Mouse (Mus musculus): ENCODE data around the gene Mrpl12. TPM values are rescaled to one million over a fixed set of nuclear protein-coding genes. Genes with fewer than 3 reads are reported as not detected.
A peak's percentile ranks its signal among the peaks of the same experiment; 100 is the strongest.

Mrpl12 gene
- total and polyA plus RNA-seq, 2 experiments = 46.6 to 232 TPM

DNA sequence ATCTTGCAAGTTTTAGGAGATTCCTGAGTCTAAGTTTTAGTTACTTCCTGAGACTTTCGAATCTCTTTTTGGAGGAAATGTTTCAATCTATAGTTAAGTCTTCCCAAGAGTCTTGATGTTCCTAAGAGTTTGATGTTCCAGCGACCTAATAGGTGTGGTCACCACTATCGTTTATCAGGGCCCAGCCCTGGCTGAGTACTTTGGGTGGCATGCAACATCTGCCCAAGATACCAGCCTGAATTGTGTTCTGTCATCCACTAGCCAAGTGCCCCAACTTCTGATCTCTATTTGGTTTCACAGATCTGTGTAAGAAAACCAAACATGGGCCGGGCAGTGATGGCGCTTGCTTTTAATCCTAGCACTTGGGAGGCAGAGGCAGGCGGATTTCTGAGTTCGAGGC is 29.0 kb upstream of the Mrpl12 start:
- no peak for TF ChIP-seq CTCF (IDR thresholded peaks at IDR 0.05; ENCODE audit: low read depth, low read length)
- no peak for TF ChIP-seq POLR2A (IDR thresholded peaks at IDR 0.05; ENCODE audit: extremely low read depth, insufficient read depth, low read length)
- no peak overlapping the region for H3K9ac ChIP-seq (ENCODE audit: low read depth, low read length)
- 0 out of 2 replicates have a peak, but pooled peaks cover 6% of the 10 kb centered on the region for H3K79me2 ChIP-seq (ENCODE audit: control insufficient read depth, insufficient read depth, low read length)
- no peak for DNase-seq (ENCODE audit: extremely low read depth, low read depth, low spot score)
- H3K36me3 ChIP-seq (ENCODE audit: control insufficient read depth, insufficient read depth, low read length) = no peaks in the 10 kb centered on the region
- H3K27ac ChIP-seq (replicated peaks; ENCODE audit: insufficient read depth, low read depth, low read length) = no peak overlapping the region
- no peak overlapping the region for H3K4me3 ChIP-seq (ENCODE audit: insufficient read depth, low read depth, low read length)
- 97% methylated on average over 7 of the region's 7 CpGs for WGBS
- peaks cover 4% of the 10 kb centered on the region; the same call in 1 of the 2 replicates for H3K4me1 ChIP-seq (ENCODE audit: control insufficient read depth, insufficient read depth, low read length)
- H3K27me3 ChIP-seq (ENCODE audit: control insufficient read depth, insufficient read depth, low read length) = no peaks in the 10 kb centered on the region

- Histone ChIP-seq H3K4me3 (ENCODE audit: insufficient read depth, low read depth, low read length) (peak overlapping the region; percentile 76), H3K36me3 (ENCODE audit: control insufficient read depth, insufficient read depth, low read length) (no peaks in the 10 kb centered on the region), H3K27me3 (ENCODE audit: control insufficient read depth, insufficient read depth, low read length) (no peaks in the 10 kb centered on the region), H3K79me2 (ENCODE audit: control insufficient read depth, insufficient read depth, low read length) (0 out of 2 replicates have a peak, but pooled peaks cover 6% of the 10 kb centered on the region), H3K9ac (ENCODE audit: low read depth, low read length) (peak overlapping the region; percentile 88), H3K4me1 (ENCODE audit: control insufficient read depth, insufficient read depth, low read length) (peaks cover 4% of the 10 kb centered on the region; the same call in 1 of the 2 replicates), H3K27ac (replicated peaks; ENCODE audit: insufficient read depth, low read depth, low read length) (peak overlapping the region; percentile 74)
- peak; percentile 66 for DNase-seq (ENCODE audit: extremely low read depth, low read depth, low spot score)
- 5% methylated on average over 14 of the region's 14 CpGs for WGBS
- TF ChIP-seq CTCF (IDR thresholded peaks at IDR 0.05; ENCODE audit: low read depth, low read length) (no peak), POLR2A (IDR thresholded peaks at IDR 0.05; ENCODE audit: extremely low read depth, insufficient read depth, low read length) (no peak)
These were observed 27.0 kb upstream of the Mrpl12 start for GRCm38 (mm10) chr11:120457370-120457769.

GRCm38 (mm10) chr11:120457772-120458751 is 26.4 kb upstream of the Mrpl12 start, which contains the start of the genes Oxld1 and Ccdc137:
Oxld1 (minus strand) TSS chr11:120458068.
Ccdc137 (plus strand) TSS chr11:120458115.
- Histone ChIP-seq H3K36me3 (ENCODE audit: control insufficient read depth, insufficient read depth, low read length) (no peaks in the 10 kb centered on the region), H3K4me3 (ENCODE audit: insufficient read depth, low read depth, low read length) (peak within 1 kb of the TSS; percentile 76), H3K27me3 (ENCODE audit: control insufficient read depth, insufficient read depth, low read length) (no peaks in the 10 kb centered on the region), H3K27ac (replicated peaks; ENCODE audit: insufficient read depth, low read depth, low read length) (peak within 1 kb of the TSS; percentile 74), H3K4me1 (ENCODE audit: control insufficient read depth, insufficient read depth, low read length) (peaks cover 4% of the 10 kb centered on the region; the same call in 1 of the 2 replicates), H3K9ac (ENCODE audit: low read depth, low read length) (peak within 1 kb of the TSS; percentile 88), H3K79me2 (ENCODE audit: control insufficient read depth, insufficient read depth, low read length) (0 out of 2 replicates have a peak, but pooled peaks cover 6% of the 10 kb centered on the region)
- DNase-seq (ENCODE audit: extremely low read depth, low read depth, low spot score) = peak; percentile 79
- TF ChIP-seq POLR2A (IDR thresholded peaks at IDR 0.05; ENCODE audit: extremely low read depth, insufficient read depth, low read length) (peak; percentile 61; the same call in 1 of the 2 replicates), CTCF (IDR thresholded peaks at IDR 0.05; ENCODE audit: low read depth, low read length) (no peak)
- WGBS = 4% methylated on average over 62 of the region's 62 CpGs

DNA sequence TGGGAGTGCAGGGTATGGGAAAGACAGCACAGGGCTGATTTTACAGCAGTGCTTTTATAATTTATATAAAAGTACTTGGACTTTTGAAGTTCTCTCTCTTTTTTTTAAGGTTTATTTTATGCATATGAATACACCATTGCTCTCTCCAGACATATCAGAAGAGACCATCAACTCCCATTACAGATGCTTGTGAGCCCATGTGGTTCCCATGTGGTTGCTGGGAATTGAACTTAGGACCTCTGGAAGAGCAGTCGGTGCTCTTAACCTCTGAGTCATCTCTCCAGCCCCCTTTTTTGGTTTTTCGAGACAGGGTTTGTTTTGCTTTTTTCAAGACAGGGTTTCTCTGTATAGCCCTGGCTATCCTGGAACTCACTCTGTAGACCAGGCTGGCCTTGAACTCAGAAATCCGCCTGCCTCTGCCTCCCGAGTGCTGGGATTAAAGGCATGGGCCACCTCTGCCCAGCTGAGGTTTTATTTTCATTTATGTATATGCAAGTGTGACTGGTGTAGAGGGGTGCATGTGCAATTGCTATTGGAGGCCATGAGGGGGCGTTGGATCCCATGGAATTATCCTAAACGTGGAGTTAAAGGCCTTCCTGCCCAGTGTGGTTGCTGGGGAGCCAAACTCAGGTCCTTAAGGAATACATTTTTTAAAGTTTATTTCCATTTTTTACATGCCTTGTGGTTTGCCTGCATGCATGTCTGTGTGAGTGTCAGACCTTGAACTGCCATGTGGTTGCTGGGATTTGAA is 25.4 kb upstream of the Mrpl12 start:
- no peaks in the 10 kb centered on the region for H3K36me3 ChIP-seq (ENCODE audit: control insufficient read depth, insufficient read depth, low read length)
- WGBS = 44% methylated on average over 6 of the region's 6 CpGs
- peaks cover 4% of the 10 kb centered on the region; the same call in 1 of the 2 replicates for H3K4me1 ChIP-seq (ENCODE audit: control insufficient read depth, insufficient read depth, low read length)
- 0 out of 2 replicates have a peak, but pooled peaks cover 6% of the 10 kb centered on the region for H3K79me2 ChIP-seq (ENCODE audit: control insufficient read depth, insufficient read depth, low read length)
- H3K27me3 ChIP-seq (ENCODE audit: control insufficient read depth, insufficient read depth, low read length) = no peaks in the 10 kb centered on the region
- DNase-seq (ENCODE audit: extremely low read depth, low read depth, low spot score) = no peak
- no peak for TF ChIP-seq POLR2A (IDR thresholded peaks at IDR 0.05; ENCODE audit: extremely low read depth, insufficient read depth, low read length)
- peak; percentile 57; the same call in 1 of the 2 replicates for TF ChIP-seq CTCF (IDR thresholded peaks at IDR 0.05; ENCODE audit: low read depth, low read length)
- peak overlapping the region; percentile 88 for H3K9ac ChIP-seq (ENCODE audit: low read depth, low read length)
- H3K27ac ChIP-seq (replicated peaks; ENCODE audit: insufficient read depth, low read depth, low read length) = no peak overlapping the region
- no peak overlapping the region for H3K4me3 ChIP-seq (ENCODE audit: insufficient read depth, low read depth, low read length)

DNA sequence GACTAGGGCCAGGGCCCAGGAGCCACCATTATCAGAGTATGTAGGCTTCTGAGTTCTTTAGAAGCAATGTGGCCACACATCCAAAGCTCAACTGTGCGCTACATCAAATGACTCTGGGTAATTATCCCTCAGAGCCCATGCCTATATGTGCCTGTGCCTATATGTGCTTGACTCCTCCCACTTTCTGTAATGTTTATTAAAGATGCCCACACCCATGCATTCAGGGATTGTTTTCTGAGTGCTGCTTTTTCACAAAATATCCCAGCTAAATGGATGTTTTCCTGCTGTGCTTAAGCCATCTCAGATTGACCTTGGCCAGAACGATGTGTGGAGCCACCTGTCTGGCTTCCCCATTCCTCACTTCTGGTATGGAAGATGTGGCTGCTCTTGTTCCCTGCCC is 20.9 kb upstream of the Mrpl12 start:
- peaks cover 13% of the 10 kb centered on the region for H3K4me1 ChIP-seq (ENCODE audit: control insufficient read depth, insufficient read depth, low read length)
- H3K9ac ChIP-seq (ENCODE audit: low read depth, low read length) = no peak overlapping the region
- no peak overlapping the region for H3K27ac ChIP-seq (replicated peaks; ENCODE audit: insufficient read depth, low read depth, low read length)
- H3K36me3 ChIP-seq (ENCODE audit: control insufficient read depth, insufficient read depth, low read length) = no peaks in the 10 kb centered on the region
- DNase-seq (ENCODE audit: extremely low read depth, low read depth, low spot score) = no peak
- H3K4me3 ChIP-seq (ENCODE audit: insufficient read depth, low read depth, low read length) = no peak overlapping the region
- no peaks in the 10 kb centered on the region for H3K27me3 ChIP-seq (ENCODE audit: control insufficient read depth, insufficient read depth, low read length)
- H3K79me2 ChIP-seq (ENCODE audit: control insufficient read depth, insufficient read depth, low read length) = peaks cover 13% of the 10 kb centered on the region
- TF ChIP-seq CTCF (IDR thresholded peaks at IDR 0.05; ENCODE audit: low read depth, low read length) = no peak
- TF ChIP-seq POLR2A (IDR thresholded peaks at IDR 0.05; ENCODE audit: extremely low read depth, insufficient read depth, low read length) = no peak
- 94% methylated on average over 2 of the region's 2 CpGs for WGBS
